Mouse (Mus musculus): ENCODE results near the gene 1700023F06Rik. TPM values are rescaled to one million over a fixed set of nuclear protein-coding genes. Genes with fewer than 3 reads are reported as not detected.

The 1700023F06Rik gene
- polyA plus RNA-seq, 1 experiment = 2.0 TPM

GRCm38 (mm10) chr11:103221437-103221836 lies 13.1 kb upstream of the 1700023F06Rik start:
- Histone ChIP-seq H3K4me3 (ENCODE audit: low read depth, low read length) (no peak overlapping the region), H3K36me3 (ENCODE audit: control insufficient read depth, insufficient read depth, low read length, poor library complexity, severe bottlenecking) (no peaks in the 10 kb centered on the region), H3K27me3 (ENCODE audit: control insufficient read depth, insufficient read depth, low read length, poor library complexity, severe bottlenecking) (no peaks in the 10 kb centered on the region; the same call in 1 of the 2 replicates), H3K9me3 (replicated peaks; ENCODE audit: control insufficient read depth, insufficient read depth, low read length, poor library complexity, severe bottlenecking) (no peaks in the 10 kb centered on the region), H3K4me1 (ENCODE audit: control insufficient read depth, insufficient read depth, low read length) (no peaks in the 10 kb centered on the region), H3K27ac (ENCODE audit: insufficient read depth, low read length) (no peak overlapping the region), H3K9ac (ENCODE audit: low read depth, poor library complexity, severe bottlenecking) (no peak overlapping the region)
- TF ChIP-seq EP300 (IDR thresholded peaks at IDR 0.05; ENCODE audit: insufficient read depth, low read depth, low read length) (no peak), POLR2A (IDR thresholded peaks at IDR 0.05; ENCODE audit: insufficient read depth, low read length) (no peak), CTCF (IDR thresholded peaks at IDR 0.05; ENCODE audit: low read depth, low read length) (no peak)

- Histone ChIP-seq H3K4me1 (ENCODE audit: control insufficient read depth, insufficient read depth, low read length) (no peaks in the 10 kb centered on the region), H3K4me3 (ENCODE audit: low read depth, low read length) (no peak overlapping the region), H3K27me3 (ENCODE audit: control insufficient read depth, insufficient read depth, low read length, poor library complexity, severe bottlenecking) (no peaks in the 10 kb centered on the region; the same call in 1 of the 2 replicates), H3K9me3 (replicated peaks; ENCODE audit: control insufficient read depth, insufficient read depth, low read length, poor library complexity, severe bottlenecking) (no peaks in the 10 kb centered on the region), H3K9ac (ENCODE audit: low read depth, poor library complexity, severe bottlenecking) (no peak overlapping the region), H3K27ac (ENCODE audit: insufficient read depth, low read length) (no peak overlapping the region), H3K36me3 (ENCODE audit: control insufficient read depth, insufficient read depth, low read length, poor library complexity, severe bottlenecking) (no peaks in the 10 kb centered on the region)
- TF ChIP-seq EP300 (IDR thresholded peaks at IDR 0.05; ENCODE audit: insufficient read depth, low read depth, low read length) = no peak
- no peak for TF ChIP-seq POLR2A (IDR thresholded peaks at IDR 0.05; ENCODE audit: insufficient read depth, low read length)
- no peak for TF ChIP-seq CTCF (IDR thresholded peaks at IDR 0.05; ENCODE audit: low read depth, low read length)
Observed at GRCm38 (mm10) chr11:103219995-103220394, 11.6 kb upstream of the 1700023F06Rik start.

GRCm38 (mm10) chr11:103219259-103219658 lies 10.9 kb upstream of the 1700023F06Rik start:
- TF ChIP-seq POLR2A (IDR thresholded peaks at IDR 0.05; ENCODE audit: insufficient read depth, low read length) (no peak), EP300 (IDR thresholded peaks at IDR 0.05; ENCODE audit: insufficient read depth, low read depth, low read length) (no peak), CTCF (IDR thresholded peaks at IDR 0.05; ENCODE audit: low read depth, low read length) (no peak)
- no peaks in the 10 kb centered on the region for H3K36me3 ChIP-seq (ENCODE audit: control insufficient read depth, insufficient read depth, low read length, poor library complexity, severe bottlenecking)
- H3K27ac ChIP-seq (ENCODE audit: insufficient read depth, low read length) = no peak overlapping the region
- no peaks in the 10 kb centered on the region; the same call in 1 of the 2 replicates for H3K27me3 ChIP-seq (ENCODE audit: control insufficient read depth, insufficient read depth, low read length, poor library complexity, severe bottlenecking)
- H3K9ac ChIP-seq (ENCODE audit: low read depth, poor library complexity, severe bottlenecking) = no peak overlapping the region
- H3K4me3 ChIP-seq (ENCODE audit: low read depth, low read length) = no peak overlapping the region
- H3K9me3 ChIP-seq (replicated peaks; ENCODE audit: control insufficient read depth, insufficient read depth, low read length, poor library complexity, severe bottlenecking) = no peaks in the 10 kb centered on the region
- no peaks in the 10 kb centered on the region for H3K4me1 ChIP-seq (ENCODE audit: control insufficient read depth, insufficient read depth, low read length)

- Histone ChIP-seq H3K9ac (ENCODE audit: low read depth, poor library complexity, severe bottlenecking) (peak overlapping the region; percentile 17; the same call in 1 of the 2 replicates), H3K36me3 (ENCODE audit: control insufficient read depth, insufficient read depth, low read length, poor library complexity, severe bottlenecking) (no peaks in the 10 kb centered on the region), H3K4me1 (ENCODE audit: control insufficient read depth, insufficient read depth, low read length) (no peaks in the 10 kb centered on the region), H3K9me3 (replicated peaks; ENCODE audit: control insufficient read depth, insufficient read depth, low read length, poor library complexity, severe bottlenecking) (no peaks in the 10 kb centered on the region; the same call in 1 of the 2 replicates), H3K4me3 (ENCODE audit: low read depth, low read length) (peak overlapping the region; percentile 68; the same call in 1 of the 2 replicates), H3K27me3 (ENCODE audit: control insufficient read depth, insufficient read depth, low read length, poor library complexity, severe bottlenecking) (no peaks in the 10 kb centered on the region; the same call in 1 of the 2 replicates), H3K27ac (ENCODE audit: insufficient read depth, low read length) (no peak overlapping the region)
- TF ChIP-seq CTCF (IDR thresholded peaks at IDR 0.05; ENCODE audit: low read depth, low read length) (no peak), POLR2A (IDR thresholded peaks at IDR 0.05; ENCODE audit: insufficient read depth, low read length) (no peak), EP300 (IDR thresholded peaks at IDR 0.05; ENCODE audit: insufficient read depth, low read depth, low read length) (no peak)
Observed at GRCm38 (mm10) chr11:103218517-103218901, 10.2 kb upstream of the 1700023F06Rik start.

- H3K27me3 ChIP-seq (ENCODE audit: control insufficient read depth, insufficient read depth, low read length, poor library complexity, severe bottlenecking) = no peaks in the 10 kb centered on the region; the same call in 1 of the 2 replicates
Observed at GRCm38 (mm10) chr11:103217790-103218516, 9.6 kb upstream of the 1700023F06Rik start, which contains the start of gene Spata32. TSS of gene Spata32 (minus strand) at chr11:103218432.

GRCm38 (mm10) chr11:103215355-103215754 lies 7.0 kb upstream of the 1700023F06Rik start:
- Histone ChIP-seq H3K9ac (ENCODE audit: low read depth, poor library complexity, severe bottlenecking) (no peak overlapping the region), H3K27me3 (ENCODE audit: control insufficient read depth, insufficient read depth, low read length, poor library complexity, severe bottlenecking) (no peaks in the 10 kb centered on the region; the same call in 1 of the 2 replicates), H3K27ac (ENCODE audit: insufficient read depth, low read length) (no peak overlapping the region), H3K4me3 (ENCODE audit: low read depth, low read length) (no peak overlapping the region), H3K4me1 (ENCODE audit: control insufficient read depth, insufficient read depth, low read length) (no peaks in the 10 kb centered on the region), H3K36me3 (ENCODE audit: control insufficient read depth, insufficient read depth, low read length, poor library complexity, severe bottlenecking) (no peaks in the 10 kb centered on the region), H3K9me3 (replicated peaks; ENCODE audit: control insufficient read depth, insufficient read depth, low read length, poor library complexity, severe bottlenecking) (no peaks in the 10 kb centered on the region; the same call in 1 of the 2 replicates)
- TF ChIP-seq EP300 (IDR thresholded peaks at IDR 0.05; ENCODE audit: insufficient read depth, low read depth, low read length) (no peak), POLR2A (IDR thresholded peaks at IDR 0.05; ENCODE audit: insufficient read depth, low read length) (no peak), CTCF (IDR thresholded peaks at IDR 0.05; ENCODE audit: low read depth, low read length) (no peak)

More at GRCm38 (mm10) chr11:103217790-103218516, 9.6 kb upstream of the 1700023F06Rik start, which contains the start of gene Spata32:
- H3K4me1 ChIP-seq (ENCODE audit: control insufficient read depth, insufficient read depth, low read length) = no peaks in the 10 kb centered on the region
- TF ChIP-seq EP300 (IDR thresholded peaks at IDR 0.05; ENCODE audit: insufficient read depth, low read depth, low read length) (no peak), CTCF (IDR thresholded peaks at IDR 0.05; ENCODE audit: low read depth, low read length) (no peak), POLR2A (IDR thresholded peaks at IDR 0.05; ENCODE audit: insufficient read depth, low read length) (no peak)
- peak within 1 kb of the TSS; percentile 17; the same call in 1 of the 2 replicates for H3K9ac ChIP-seq (ENCODE audit: low read depth, poor library complexity, severe bottlenecking)
- H3K9me3 ChIP-seq (replicated peaks; ENCODE audit: control insufficient read depth, insufficient read depth, low read length, poor library complexity, severe bottlenecking) = no peaks in the 10 kb centered on the region; the same call in 1 of the 2 replicates
- no peak within 1 kb of the TSS for H3K27ac ChIP-seq (ENCODE audit: insufficient read depth, low read length)
- no peaks in the 10 kb centered on the region for H3K36me3 ChIP-seq (ENCODE audit: control insufficient read depth, insufficient read depth, low read length, poor library complexity, severe bottlenecking)
- H3K4me3 ChIP-seq (ENCODE audit: low read depth, low read length) = peak within 1 kb of the TSS; percentile 68

Measured in ES-Bruce4 (cell line).